Mouse (Mus musculus): ENCODE data around the gene Cnih2. TPM values are rescaled to one million over a fixed set of nuclear protein-coding genes. Genes with fewer than 3 reads are reported as not detected.

Gene Cnih2
- polyA plus RNA-seq, 1 experiment from 2014 or later, result 318 TPM

DNA sequence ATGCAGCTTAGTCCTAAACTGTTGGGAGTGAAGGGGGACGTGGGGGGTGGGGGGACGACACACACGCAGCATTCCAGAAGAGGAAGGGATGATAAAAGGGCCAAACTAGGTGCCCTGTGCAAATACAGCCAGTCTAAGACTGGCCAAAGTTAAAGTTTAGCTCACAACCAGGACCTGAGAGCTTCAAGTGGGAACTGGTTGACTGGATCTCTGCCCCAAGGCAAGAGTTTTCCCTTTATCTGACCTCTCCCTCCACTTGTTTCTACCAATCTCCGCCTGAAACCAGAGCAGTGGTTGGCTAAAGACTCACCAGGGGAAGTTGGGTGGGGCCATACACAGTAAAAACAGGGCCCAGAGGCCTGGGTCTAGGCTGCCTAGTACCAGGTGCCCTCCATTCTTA, 10.4 kb upstream of the Cnih2 start:
- H3K9ac ChIP-seq, result 0 out of 2 replicates have a peak overlapping the region, but pooled peaks have one; percentile 13
- H3K4me1 ChIP-seq (replicated peaks), result peaks cover 24% of the 10 kb centered on the region
- no peak overlapping the region for H3K27ac ChIP-seq (replicated peaks)
- H3K4me3 ChIP-seq, result no peak overlapping the region
- no peak for ATAC-seq (ENCODE audit: low read depth)
- no peaks in the 10 kb centered on the region for H3K9me3 ChIP-seq
- no peaks in the 10 kb centered on the region for H3K27me3 ChIP-seq
- WGBS, result 49% methylated on average over 4 of the region's 4 CpGs
- H3K4me2 ChIP-seq, result no peak overlapping the region
- peaks cover 75% of the 10 kb centered on the region for H3K36me3 ChIP-seq

DNA sequence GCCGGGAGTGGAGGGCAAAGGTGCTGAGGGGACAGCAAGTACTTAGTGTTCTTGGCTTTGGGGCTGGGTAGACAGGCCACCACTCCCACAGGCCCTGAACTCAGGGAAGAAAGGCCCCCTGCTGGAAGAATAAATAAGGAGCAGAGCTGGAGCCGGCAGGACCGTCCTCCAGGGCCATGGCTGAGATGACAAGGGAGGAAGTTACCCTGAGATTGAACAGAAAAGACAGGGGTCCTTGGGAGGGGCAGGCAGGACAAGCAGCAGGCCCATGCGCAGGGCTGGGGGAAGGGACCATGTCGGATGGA, 9.9 kb upstream of the Cnih2 start:
- H3K9me3 ChIP-seq, result no peaks in the 10 kb centered on the region
- H3K27me3 ChIP-seq, result no peaks in the 10 kb centered on the region
- no peak; the same call in 1 of the 2 replicates for ATAC-seq (ENCODE audit: low read depth)
- no peak overlapping the region for H3K4me3 ChIP-seq
- H3K27ac ChIP-seq (replicated peaks), result no peak overlapping the region
- H3K36me3 ChIP-seq, result peaks cover 75% of the 10 kb centered on the region
- no peak overlapping the region for H3K4me2 ChIP-seq
- H3K9ac ChIP-seq, result 0 out of 2 replicates have a peak overlapping the region, but pooled peaks have one; percentile 13
- peaks cover 21% of the 10 kb centered on the region for H3K4me1 ChIP-seq (replicated peaks)
- WGBS, result 28% methylated on average over 5 of the region's 5 CpGs

DNA sequence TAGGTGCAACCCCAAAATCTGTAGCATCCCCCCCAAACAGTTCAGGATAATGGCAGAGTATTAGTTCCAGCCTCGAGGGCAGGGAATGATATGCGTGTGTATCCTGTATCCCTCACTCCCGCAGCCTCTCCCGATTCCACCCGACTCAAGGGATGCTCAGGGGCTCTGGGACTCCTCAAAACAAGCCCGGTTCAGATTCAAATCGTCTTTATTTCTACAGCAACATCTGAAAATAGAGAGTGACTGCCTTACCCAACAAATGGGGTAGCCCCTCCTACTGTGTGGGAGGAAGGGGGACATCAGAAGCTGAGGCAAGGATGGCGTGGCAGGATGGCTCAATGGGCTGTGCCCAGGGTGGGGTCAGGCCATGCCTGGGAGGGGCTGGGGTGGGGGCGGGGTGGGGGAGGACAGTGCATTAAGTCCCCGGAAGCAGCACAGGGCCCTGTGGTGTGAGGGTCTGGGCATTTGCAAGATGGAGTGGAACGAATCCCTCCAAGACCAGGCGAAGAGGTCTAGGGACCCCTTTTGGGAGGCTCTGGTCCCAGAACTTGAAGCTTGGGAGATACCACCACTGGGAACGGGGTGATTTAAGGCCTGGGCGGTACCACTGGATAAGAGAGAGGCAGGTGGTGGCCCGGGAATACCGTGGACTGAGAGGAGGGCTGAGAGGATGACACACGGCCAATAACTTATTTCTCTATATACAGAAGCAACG, 9.4 kb upstream of the Cnih2 start:
- Histone ChIP-seq H3K9ac (peak overlapping the region; percentile 38; the same call in 1 of the 2 replicates), H3K36me3 (peaks cover 75% of the 10 kb centered on the region), H3K9me3 (no peaks in the 10 kb centered on the region), H3K4me2 (no peak overlapping the region), H3K4me3 (no peak overlapping the region), H3K4me1 (replicated peaks) (peaks cover 21% of the 10 kb centered on the region), H3K27me3 (no peaks in the 10 kb centered on the region), H3K27ac (replicated peaks) (0 out of 2 replicates have a peak overlapping the region, but pooled peaks have one; percentile 20)
- WGBS, result 76% methylated on average over 18 of the region's 18 CpGs
- ATAC-seq (ENCODE audit: low read depth), result peak; percentile 5; the same call in 1 of the 2 replicates

DNA sequence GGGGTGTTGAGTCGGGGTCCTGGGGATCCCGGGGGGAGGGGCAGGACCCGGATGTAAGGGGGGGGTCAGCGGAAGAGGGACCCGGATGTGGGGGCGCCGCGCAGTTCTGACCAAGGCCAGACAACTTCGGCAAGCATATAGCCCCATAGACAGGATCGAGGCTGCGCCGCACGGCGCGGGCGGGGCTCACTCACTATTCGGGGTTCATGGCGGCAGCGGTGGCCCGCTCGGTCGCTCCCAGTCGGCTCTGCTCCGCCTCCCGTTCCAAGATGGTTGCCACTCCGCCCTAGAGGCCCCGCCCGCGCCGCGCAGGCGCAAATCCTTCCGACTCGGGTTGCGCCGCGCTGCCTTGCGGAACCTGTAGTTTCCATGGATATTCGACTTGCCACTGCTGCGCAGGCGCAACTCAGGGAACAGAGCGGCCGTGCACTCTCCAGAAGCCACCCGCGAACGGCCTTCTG, 8.4 kb upstream of the Cnih2 start, which contains the start of gene Rab1b:
Rab1b (minus strand) TSS at position 342 of the 461 bp plus-strand sequence.
- H3K9me3 ChIP-seq, result no peaks in the 10 kb centered on the region
- ATAC-seq (ENCODE audit: low read depth), result peak; percentile 95
- H3K36me3 ChIP-seq, result peaks cover 75% of the 10 kb centered on the region
- peak within 1 kb of the TSS; percentile 88 for H3K4me2 ChIP-seq
- peak within 1 kb of the TSS; percentile 97 for H3K27ac ChIP-seq (replicated peaks)
- peak within 1 kb of the TSS; percentile 75 for H3K4me3 ChIP-seq
- H3K27me3 ChIP-seq, result no peaks in the 10 kb centered on the region
- H3K4me1 ChIP-seq (replicated peaks), result peaks cover 21% of the 10 kb centered on the region
- WGBS, result under 1% methylated on average over 45 of the region's 46 CpGs
- peak within 1 kb of the TSS; percentile 95 for H3K9ac ChIP-seq

DNA sequence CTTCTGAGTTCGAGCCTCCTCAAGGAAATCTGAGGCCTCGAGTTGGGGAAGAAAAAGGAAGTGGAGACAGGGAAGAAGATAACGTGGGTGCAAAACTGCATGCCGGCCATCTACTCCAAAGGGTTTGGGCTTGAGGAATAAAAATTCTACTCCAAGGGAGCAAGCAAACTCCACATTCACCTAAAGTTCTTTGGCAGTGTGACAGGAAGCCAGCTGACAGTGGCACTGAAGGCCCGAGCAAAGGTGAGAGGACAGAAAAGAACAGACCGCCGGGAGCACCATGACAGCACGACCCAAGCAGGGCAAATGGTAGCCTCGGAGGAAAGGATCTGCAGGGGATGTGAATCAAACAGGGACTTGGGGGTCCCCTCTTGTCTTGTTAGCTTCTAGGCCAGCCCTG, 7.8 kb upstream of the Cnih2 start:
- Histone ChIP-seq H3K36me3 (peaks cover 75% of the 10 kb centered on the region), H3K4me1 (replicated peaks) (peaks cover 21% of the 10 kb centered on the region), H3K4me2 (peak overlapping the region; percentile 88), H3K4me3 (peak overlapping the region; percentile 75), H3K27me3 (no peaks in the 10 kb centered on the region), H3K9ac (peak overlapping the region; percentile 95), H3K9me3 (no peaks in the 10 kb centered on the region), H3K27ac (replicated peaks) (peak overlapping the region; percentile 97)
- ATAC-seq (ENCODE audit: low read depth), result no peak; the same call in 1 of the 2 replicates
- WGBS, result 24% methylated on average over 9 of the region's 9 CpGs

DNA sequence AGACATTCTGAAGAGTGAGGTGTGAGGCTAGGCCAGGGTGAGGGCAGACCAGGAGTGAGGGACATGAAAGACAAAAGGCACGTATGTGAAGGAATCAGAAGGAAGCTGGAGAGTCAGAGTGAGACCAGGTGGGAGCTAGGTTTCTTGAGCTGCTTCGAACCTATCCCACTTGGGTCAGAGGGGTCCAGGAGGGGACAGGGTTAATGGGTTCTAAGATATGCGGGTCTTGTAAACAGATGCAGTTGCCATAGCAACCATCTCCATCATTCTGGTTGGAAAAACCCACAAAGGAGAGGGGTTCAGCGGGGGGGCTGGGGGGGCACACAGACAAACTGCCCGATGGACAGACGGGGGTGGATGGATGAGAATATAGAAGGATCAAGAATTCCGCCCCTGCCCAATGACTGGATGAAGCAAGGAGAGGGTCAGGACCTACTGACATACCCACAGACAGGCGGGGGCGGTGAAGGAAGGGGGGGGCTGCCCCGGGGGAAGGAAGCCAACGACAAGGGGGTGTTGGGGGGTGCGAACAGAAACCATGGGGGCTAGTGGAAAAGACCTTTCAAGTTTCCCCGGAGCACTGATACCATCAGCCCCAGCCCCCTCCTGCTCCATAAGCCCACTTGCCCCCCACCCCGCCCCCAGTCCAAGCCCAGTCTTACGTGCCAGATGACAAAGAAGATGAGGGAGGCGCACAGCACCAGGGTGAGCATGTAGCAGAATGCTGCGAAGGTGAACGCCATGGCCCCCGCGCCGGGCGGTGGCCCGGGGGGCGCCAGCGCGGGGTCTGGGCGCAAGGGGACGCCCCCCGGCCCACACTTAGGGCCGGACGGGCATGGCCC, 579 bp downstream of the Cnih2 start:
- Histone ChIP-seq H3K27ac (replicated peaks) (peak overlapping the region; percentile 92), H3K36me3 (peaks cover 50% of the 10 kb centered on the region), H3K27me3 (no peaks in the 10 kb centered on the region), H3K4me1 (replicated peaks) (peaks cover 65% of the 10 kb centered on the region), H3K9ac (peak overlapping the region; percentile 92), H3K4me2 (peak overlapping the region; percentile 60), H3K4me3 (peak overlapping the region; percentile 61), H3K9me3 (no peaks in the 10 kb centered on the region)
- 2% methylated on average over 26 of the region's 31 CpGs for WGBS
- ATAC-seq (ENCODE audit: low read depth), result peak; percentile 25

DNA sequence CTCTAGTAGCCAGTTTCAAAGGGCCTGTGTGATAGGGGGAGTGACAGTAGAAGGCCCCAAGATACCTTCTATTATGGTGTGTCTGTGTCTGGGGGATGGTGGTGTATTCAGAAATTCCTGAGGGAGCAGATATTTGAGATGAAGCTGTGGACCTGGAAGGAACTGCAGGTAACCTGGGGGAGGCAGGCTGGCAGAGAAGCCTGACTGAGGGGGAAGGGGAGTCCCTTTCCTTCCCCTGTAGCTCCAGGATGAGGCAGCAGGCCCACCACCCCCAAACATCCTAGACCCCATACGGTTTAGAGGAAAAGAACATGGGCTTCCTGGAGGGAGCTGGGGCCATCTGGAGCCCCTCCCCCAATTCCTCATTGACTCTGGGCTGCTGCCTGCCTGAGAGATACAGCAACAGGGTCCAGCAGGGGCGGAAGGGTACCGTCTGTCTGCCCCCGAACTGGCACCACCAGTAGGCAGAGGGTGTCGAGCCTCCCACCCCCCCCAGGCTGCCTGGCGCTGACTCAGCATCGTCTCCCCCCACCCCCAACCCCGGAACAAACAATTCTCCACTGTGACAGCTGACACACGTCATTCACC, 2.3 kb downstream of the Cnih2 start:
- Histone ChIP-seq H3K27ac (replicated peaks) (peak overlapping the region; percentile 92), H3K4me2 (peak overlapping the region; percentile 60), H3K9me3 (no peaks in the 10 kb centered on the region), H3K36me3 (peaks cover 50% of the 10 kb centered on the region), H3K4me1 (replicated peaks) (peaks cover 69% of the 10 kb centered on the region), H3K9ac (peak overlapping the region; percentile 92), H3K27me3 (no peaks in the 10 kb centered on the region), H3K4me3 (peak overlapping the region; percentile 61)
- WGBS, result 9% methylated on average over 9 of the region's 9 CpGs
- ATAC-seq (ENCODE audit: low read depth), result no peak

DNA sequence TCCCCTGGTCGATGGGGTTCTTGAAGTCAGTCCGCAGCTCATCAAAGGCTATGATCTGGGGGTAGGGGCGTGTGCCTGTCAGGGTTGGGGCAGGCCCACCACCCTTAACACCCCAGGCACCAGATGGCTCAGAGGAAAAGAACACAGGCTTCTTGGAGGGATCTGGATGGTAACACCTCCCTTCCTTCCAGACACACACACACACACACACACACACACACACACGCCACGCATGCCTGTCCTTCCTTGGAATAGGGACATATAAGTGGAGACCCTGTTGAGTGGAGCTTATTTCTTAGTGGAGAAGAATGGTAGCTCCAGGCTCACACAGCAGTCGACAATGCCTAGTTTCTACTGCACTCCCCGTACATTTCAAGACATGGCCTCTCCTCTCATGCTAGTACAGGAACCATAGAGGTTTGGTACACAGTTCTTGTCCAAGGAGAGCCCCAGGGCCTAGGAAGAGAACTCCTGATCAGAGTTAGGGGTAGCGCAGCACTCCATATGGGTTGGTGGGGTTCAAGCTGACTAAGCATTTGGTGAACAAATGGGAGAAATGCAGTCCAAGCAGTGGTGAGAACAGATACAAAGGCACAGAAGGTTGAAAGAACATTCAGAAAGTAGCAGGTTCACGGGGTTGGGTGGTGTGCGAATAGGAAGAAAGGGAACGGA, 3.4 kb downstream of the Cnih2 start:
- 34% methylated on average over 11 of the region's 11 CpGs for WGBS
- peak; percentile 20 for ATAC-seq (ENCODE audit: low read depth)
- Histone ChIP-seq H3K36me3 (peaks cover 47% of the 10 kb centered on the region), H3K4me2 (peak overlapping the region; percentile 60), H3K27me3 (no peaks in the 10 kb centered on the region), H3K9ac (peak overlapping the region; percentile 92), H3K9me3 (no peaks in the 10 kb centered on the region), H3K27ac (replicated peaks) (peak overlapping the region; percentile 92), H3K4me3 (peak overlapping the region; percentile 61), H3K4me1 (replicated peaks) (peaks cover 69% of the 10 kb centered on the region)

DNA sequence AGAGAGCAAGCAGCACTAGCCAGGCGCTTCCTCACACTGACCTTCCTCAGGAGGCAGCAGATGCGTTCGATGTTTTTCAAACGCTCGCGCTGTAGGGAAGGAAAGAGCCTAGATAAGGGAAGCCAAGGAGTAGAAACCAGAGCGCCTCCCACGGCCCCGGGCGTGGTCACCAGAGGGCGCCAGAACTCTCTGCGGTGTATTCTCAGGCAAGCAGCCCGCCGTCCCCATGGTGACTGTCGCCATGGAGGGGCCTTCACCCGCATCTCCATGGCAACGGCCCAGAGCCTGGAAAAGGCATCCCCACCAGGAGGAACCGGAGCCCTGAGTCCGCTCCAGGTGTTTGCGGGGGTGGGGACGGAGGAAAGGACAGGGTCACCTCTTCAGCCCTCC, 4.1 kb downstream of the Cnih2 start:
- H3K36me3 ChIP-seq, result peaks cover 44% of the 10 kb centered on the region
- H3K27ac ChIP-seq (replicated peaks), result peak overlapping the region; percentile 92
- H3K4me2 ChIP-seq, result peak overlapping the region; percentile 60
- no peaks in the 10 kb centered on the region for H3K9me3 ChIP-seq
- peak; percentile 61 for ATAC-seq (ENCODE audit: low read depth)
- H3K4me3 ChIP-seq, result peak overlapping the region; percentile 61
- peak overlapping the region; percentile 92 for H3K9ac ChIP-seq
- H3K27me3 ChIP-seq, result no peaks in the 10 kb centered on the region
- 2% methylated on average over 21 of the region's 21 CpGs for WGBS
- peaks cover 68% of the 10 kb centered on the region for H3K4me1 ChIP-seq (replicated peaks)

DNA sequence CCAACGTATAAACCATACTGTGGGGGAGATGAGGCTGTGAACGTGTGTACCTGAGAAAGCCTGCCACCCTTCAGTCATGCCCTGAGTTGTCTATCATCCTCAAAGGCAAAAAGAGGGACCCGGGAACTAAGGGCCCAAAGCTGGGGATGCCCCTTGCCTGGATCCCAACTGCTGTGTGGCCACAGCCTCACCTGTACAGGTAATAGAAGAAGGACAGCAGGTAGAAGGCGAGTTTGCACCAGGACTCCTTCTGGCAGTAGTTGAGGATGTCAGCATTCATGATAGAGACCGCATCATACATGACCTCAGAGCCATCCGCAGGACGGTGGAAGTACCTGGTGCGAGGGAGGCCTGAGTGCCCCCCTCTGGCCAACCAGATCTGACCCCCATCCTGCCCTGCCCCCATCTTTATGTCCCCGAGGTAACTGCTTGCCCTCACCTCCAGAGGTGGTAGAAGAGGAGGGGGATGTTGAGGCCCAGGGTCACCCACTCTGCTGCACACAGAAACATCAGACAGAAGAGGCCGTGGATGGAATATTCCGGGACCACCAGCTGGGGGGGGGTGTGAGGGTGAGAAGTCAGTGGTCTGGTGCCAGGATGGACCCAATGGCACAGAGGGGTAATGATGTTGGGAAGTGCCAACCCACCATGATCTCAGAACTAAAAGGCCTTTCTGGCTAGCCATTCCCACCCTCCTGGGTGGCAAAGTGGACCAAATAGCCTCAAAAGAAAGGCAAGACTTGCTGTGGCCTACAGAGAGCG, 4.7 kb downstream of the Cnih2 start:
- no peaks in the 10 kb centered on the region for H3K27me3 ChIP-seq
- peaks cover 42% of the 10 kb centered on the region for H3K36me3 ChIP-seq
- H3K27ac ChIP-seq (replicated peaks), result peak overlapping the region; percentile 92
- peak overlapping the region; percentile 92 for H3K9ac ChIP-seq
- WGBS, result 72% methylated on average over 12 of the region's 12 CpGs
- peaks cover 68% of the 10 kb centered on the region for H3K4me1 ChIP-seq (replicated peaks)
- no peak; the same call in 1 of the 2 replicates for ATAC-seq (ENCODE audit: low read depth)
- H3K4me3 ChIP-seq, result peak overlapping the region; percentile 61; the same call in 1 of the 2 replicates
- H3K9me3 ChIP-seq, result no peaks in the 10 kb centered on the region
- H3K4me2 ChIP-seq, result peak overlapping the region; percentile 60

DNA sequence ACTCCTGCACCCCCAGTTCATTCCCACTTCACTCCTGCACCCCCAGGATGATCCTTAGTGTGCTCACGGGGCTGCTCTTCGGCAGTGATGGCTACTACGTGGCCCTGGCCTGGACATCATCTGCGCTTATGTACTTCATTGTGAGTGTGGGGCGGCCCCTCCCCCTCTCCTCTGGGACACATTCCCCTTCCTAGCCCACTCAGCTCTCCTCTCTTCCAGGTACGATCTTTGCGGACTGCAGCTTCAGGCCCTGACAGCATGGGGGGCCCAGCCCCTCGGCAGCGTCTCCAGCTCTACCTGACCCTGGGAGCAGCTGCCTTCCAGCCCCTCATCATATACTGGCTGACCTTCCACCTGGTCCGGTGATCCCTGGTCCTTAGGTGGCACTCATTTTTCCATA, 6.2 kb downstream of the Cnih2 start:
- Histone ChIP-seq H3K27ac (replicated peaks) (no peak overlapping the region; the same call in 1 of the 2 replicates), H3K36me3 (peaks cover 42% of the 10 kb centered on the region), H3K4me3 (no peak overlapping the region), H3K4me1 (replicated peaks) (peaks cover 63% of the 10 kb centered on the region), H3K4me2 (no peak overlapping the region), H3K27me3 (no peaks in the 10 kb centered on the region), H3K9me3 (no peaks in the 10 kb centered on the region), H3K9ac (no peak overlapping the region)
- no peak for ATAC-seq (ENCODE audit: low read depth)
- WGBS, result 86% methylated on average over 10 of the region's 10 CpGs

All from neural tube, embryonic 13.5 days (tissue).